ENCODE assay signal across 8 mouse cellular contexts in genomic region chr2:37430593-37431464, GRCm38 (mm10). TPM values are rescaled to one million over a fixed set of nuclear protein-coding genes. Genes with fewer than 3 reads are reported as not detected.
DNase-seq lines count a peak whose midpoint lies in the region; ATAC-seq and TF ChIP-seq lines count a peak whose summit lies in the region.

No protein-coding gene starts in this region.

- H3K4me2 ChIP-seq in hindbrain, embryonic 11.5 days (replicated peaks; ENCODE audit: low read depth, low read length) = peak overlapping the region; percentile 79
- H3K4me2 ChIP-seq in lung, postnatal 0 days (replicated peaks; ENCODE audit: low read depth, low read length) = peak overlapping the region; percentile 89

- DNase-seq in NIH3T3 (ENCODE audit: low read depth) = peak; percentile 93
- peak; percentile 89 to 92 for DNase-seq in cerebellum, postnatal 10 days
- peak; percentile 79 to 93 for DNase-seq in frontal cortex, adult 2 months (ENCODE audit: extremely low spot score in 1 of 2, low spot score in 1 of 2)
- DNase-seq in hindbrain, embryonic 11.5 days (ENCODE audit: low spot score) = peak; percentile 88
- DNase-seq in layer of hippocampus, postnatal 10 days (ENCODE audit: low spot score in 2 of 2) = peak; percentile 74 to 83
- peak; percentile 96 for DNase-seq in lung, postnatal 0 days (ENCODE audit: low spot score)
- peak; percentile 36 for DNase-seq in ovary, postnatal 10 days (ENCODE audit: low spot score)
- peak; percentile 90 for DNase-seq in thymus, postnatal 0 days (ENCODE audit: low spot score)

- peak; percentile 96 for ATAC-seq in hindbrain, embryonic 11.5 days (ENCODE audit: low FRiP score)
- ATAC-seq in lung, postnatal 0 days = peak; percentile 97

- peak overlapping the region; percentile 90 for H3K4me3 ChIP-seq in hindbrain, embryonic 11.5 days (ENCODE audit: low read depth, low read length)
- H3K4me3 ChIP-seq in lung, postnatal 0 days (ENCODE audit: low read depth, low read length) = peak overlapping the region; percentile 85

- WGBS in hindbrain, embryonic 11.5 days = under 1% methylated on average over 38 of the region's 38 CpGs
- 1% methylated on average over 38 of the region's 38 CpGs for WGBS in lung, postnatal 0 days

- H3K9ac ChIP-seq in hindbrain, embryonic 11.5 days (ENCODE audit: low read depth, low read length) = peak overlapping the region; percentile 94
- peak overlapping the region; percentile 81 for H3K9ac ChIP-seq in lung, postnatal 0 days (replicated peaks; ENCODE audit: low read depth)

- no peaks in the 10 kb centered on the region for H3K9me3 ChIP-seq in hindbrain, embryonic 11.5 days (ENCODE audit: control insufficient read depth, low read length)
- H3K9me3 ChIP-seq in lung, postnatal 0 days (ENCODE audit: low read length) = no peaks in the 10 kb centered on the region

- TF ChIP-seq EP300 in lung, postnatal 0 days (IDR thresholded peaks at IDR 0.05) = peak; percentile 62

- H3K36me3 ChIP-seq in hindbrain, embryonic 11.5 days (ENCODE audit: control insufficient read depth, insufficient read depth, low read length) = no peaks in the 10 kb centered on the region
- H3K36me3 ChIP-seq in lung, postnatal 0 days (ENCODE audit: insufficient read depth, low read length) = no peaks in the 10 kb centered on the region

- H3K27me3 ChIP-seq in hindbrain, embryonic 11.5 days (ENCODE audit: control insufficient read depth, insufficient read depth, low read length) = no peaks in the 10 kb centered on the region
- H3K27me3 ChIP-seq in lung, postnatal 0 days (replicated peaks; ENCODE audit: insufficient read depth, low read length) = no peaks in the 10 kb centered on the region

- 0 out of 2 replicates have a peak, but pooled peaks have one; percentile 4 for TF ChIP-seq CTCF in lung, postnatal 0 days (IDR thresholded peaks at IDR 0.05)

- no peaks in the 10 kb centered on the region for H3K4me1 ChIP-seq in hindbrain, embryonic 11.5 days (replicated peaks; ENCODE audit: control insufficient read depth, insufficient read depth, low read length)
- H3K4me1 ChIP-seq in lung, postnatal 0 days (ENCODE audit: insufficient read depth, low read depth, low read length) = peaks cover 5% of the 10 kb centered on the region; the same call in 1 of the 2 replicates

- peak overlapping the region; percentile 98 for H3K27ac ChIP-seq in hindbrain, embryonic 11.5 days (ENCODE audit: low read depth, low read length)
- H3K27ac ChIP-seq in lung, postnatal 0 days (ENCODE audit: low read length) = peak overlapping the region; percentile 91

RNA-seq across cellular contexts. Expression of gene Rc3h2, which starts 8.1 kb away (rescaled TPM):
- polyA plus RNA-seq in frontal cortex, adult 2 months (2012; rRNA removed) = 25.6 and 26.6 TPM in 2 replicates
- 22.7 and 33.4 TPM in 2 replicates for polyA plus RNA-seq in hindbrain, embryonic 11.5 days (2014; fragmentation: Nextera tagmentation; extraction: Ambion mirVana)
- total RNA-seq in layer of hippocampus, postnatal 10 days (2021) = 10 to 100 TPM; 78.7 to 82.2 TPM
- polyA plus RNA-seq in lung, postnatal 0 days (2015; fragmentation: Nextera tagmentation; extraction: Ambion mirVana) = 7.6 and 9.3 TPM in 2 replicates
- polyA plus RNA-seq in thymus, postnatal 0 days (2015; fragmentation: Nextera tagmentation; extraction: Ambion mirVana) = 8.9 and 12.4 TPM in 2 replicates

RNA-seq across cellular contexts. Expression of gene Zbtb26, which starts 12.1 kb away (rescaled TPM):
- polyA plus RNA-seq in frontal cortex, adult 2 months (2012; rRNA removed) = 6.6 TPM in 2 replicates
- 12.5 and 13.6 TPM in 2 replicates for polyA plus RNA-seq in hindbrain, embryonic 11.5 days (2014; fragmentation: Nextera tagmentation; extraction: Ambion mirVana)
- 1 to 10 TPM; 8.8 to 8.9 TPM for total RNA-seq in layer of hippocampus, postnatal 10 days (2021)
- 2.2 and 2.6 TPM in 2 replicates for polyA plus RNA-seq in lung, postnatal 0 days (2015; fragmentation: Nextera tagmentation; extraction: Ambion mirVana)
- 3.6 and 4.7 TPM in 2 replicates for polyA plus RNA-seq in thymus, postnatal 0 days (2015; fragmentation: Nextera tagmentation; extraction: Ambion mirVana)

RNA-seq across cellular contexts. Expression of gene Zbtb6, which starts 12.1 kb away (rescaled TPM):
- polyA plus RNA-seq in frontal cortex, adult 2 months (2012; rRNA removed) = 9.9 and 10.0 TPM in 2 replicates
- polyA plus RNA-seq in hindbrain, embryonic 11.5 days (2014; fragmentation: Nextera tagmentation; extraction: Ambion mirVana) = 6.4 and 7.2 TPM in 2 replicates
- total RNA-seq in layer of hippocampus, postnatal 10 days (2021) = 10 to 100 TPM; 14.9 to 16.3 TPM
- 3.1 and 3.5 TPM in 2 replicates for polyA plus RNA-seq in lung, postnatal 0 days (2015; fragmentation: Nextera tagmentation; extraction: Ambion mirVana)
- 5.1 and 5.8 TPM in 2 replicates for polyA plus RNA-seq in thymus, postnatal 0 days (2015; fragmentation: Nextera tagmentation; extraction: Ambion mirVana)

RNA-seq across cellular contexts. Expression of gene Rabgap1, which starts 12.2 kb away (rescaled TPM):
- polyA plus RNA-seq in frontal cortex, adult 2 months (2012; rRNA removed) = 43.9 and 51.4 TPM in 2 replicates
- 51.3 and 86.2 TPM in 2 replicates for polyA plus RNA-seq in hindbrain, embryonic 11.5 days (2014; fragmentation: Nextera tagmentation; extraction: Ambion mirVana)
- total RNA-seq in layer of hippocampus, postnatal 10 days (2021) = 100 to 1,000 TPM; 101 to 103 TPM
- polyA plus RNA-seq in lung, postnatal 0 days (2015; fragmentation: Nextera tagmentation; extraction: Ambion mirVana) = 22.3 and 26.7 TPM in 2 replicates
- 19.8 and 25.7 TPM in 2 replicates for polyA plus RNA-seq in thymus, postnatal 0 days (2015; fragmentation: Nextera tagmentation; extraction: Ambion mirVana)

Comparison
In these comparisons a context has a peak if more than half of its experiments do, and no peak if none do; other contexts are left out.
1. Peak in every context shown above with its lines: DNase-seq, ATAC-seq, H3K4me3 ChIP-seq and H3K27ac ChIP-seq.
2. DNase-seq: peak in every context shown above with its lines; median percentile 96 in lung, postnatal 0 days; 93 in NIH3T3; 90 in cerebellum, postnatal 10 days; 90 in thymus, postnatal 0 days; 88 in hindbrain, embryonic 11.5 days; 86 in frontal cortex, adult 2 months; 78 in layer of hippocampus, postnatal 10 days; 36 in ovary, postnatal 10 days.